Mouse (Mus musculus): ENCODE data around the gene Sympk.

DNA sequence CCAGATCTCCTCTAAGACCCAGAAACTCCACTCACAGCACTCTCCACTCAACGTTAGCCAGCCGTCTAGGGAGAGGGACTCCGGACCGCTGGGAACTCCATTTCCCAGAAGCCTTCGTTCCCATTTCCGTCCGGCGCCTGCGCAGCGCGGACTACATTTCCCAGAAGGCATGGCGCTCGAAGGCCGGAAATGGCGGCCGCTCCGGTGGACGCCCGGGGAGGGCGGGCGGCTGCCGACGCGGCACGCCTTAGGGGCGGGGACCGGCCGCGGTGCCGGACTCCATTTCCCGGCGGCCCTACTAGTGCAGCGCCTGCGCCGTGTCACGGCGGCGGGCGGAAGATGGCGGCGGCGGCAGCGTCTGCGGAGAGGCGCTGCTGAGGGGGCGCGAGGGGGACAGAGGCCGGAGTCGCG lies at the start of gene Sympk:
- TF ChIP-seq POLR2A (IDR thresholded peaks at IDR 0.05; ENCODE audit: insufficient read depth, low read depth, low read length) (peak; percentile 47; the same call in 1 of the 2 replicates), CTCF (IDR thresholded peaks at IDR 0.05; ENCODE audit: insufficient read depth, low read depth, low read length) (no peak)

Measured in olfactory bulb, adult 2 months (tissue).